Mouse (Mus musculus) neural tube, embryonic 15.5 days (tissue): Measurements from ENCODE around the gene 4930402H24Rik. TPM values are rescaled to one million over a fixed set of nuclear protein-coding genes. Genes with fewer than 3 reads are reported as not detected.

Experiments used
- ATAC-seq: fragments of 200-750 bp; cut with Nextera tagmentation; 2 replicates; pipeline ENCODE4 v1.8.0; 2017; ENCODE audit warnings: mild to moderate bottlenecking, moderate TSS enrichment, moderate library complexity; ENCODE audit not compliant: low FRiP score
- H3K27ac ChIP-seq: fragments of 300-500 bp; sonication (generic); replicated peaks from 2 replicates; pipeline ENCODE4 v1.5.1; 2015; ENCODE audit warnings: mild to moderate bottlenecking, inconsistent platforms
- H3K27me3 ChIP-seq: fragments of 300-500 bp; sonication (generic); replicated peaks from 2 replicates; pipeline ENCODE4 v1.6.1; 2015; ENCODE audit warnings: inconsistent platforms
- H3K36me3 ChIP-seq: fragments of 300-500 bp; sonication (generic); 2 replicates; pipeline ENCODE4 v1.6.1; 2015; ENCODE audit warnings: inconsistent platforms
- H3K4me1 ChIP-seq: fragments of 300-500 bp; sonication (generic); 2 replicates; pipeline ENCODE4 v1.6.1; 2015; ENCODE audit warnings: inconsistent platforms
- H3K4me2 ChIP-seq: fragments of 300-500 bp; sonication (generic); 2 replicates; pipeline ENCODE4 v1.6.1; 2015; ENCODE audit warnings: inconsistent platforms, mild to moderate bottlenecking, moderate library complexity
- H3K4me3 ChIP-seq: fragments of 300-500 bp; sonication (generic); replicated peaks from 2 replicates; pipeline ENCODE4 v1.5.1; 2015; ENCODE audit warnings: mild to moderate bottlenecking, inconsistent platforms
- H3K9ac ChIP-seq: fragments of 300-500 bp; sonication (generic); replicated peaks from 2 replicates; pipeline ENCODE4 v1.6.1; 2015; ENCODE audit warnings: mild to moderate bottlenecking, inconsistent platforms
- H3K9me3 ChIP-seq: fragments of 300-500 bp; sonication (generic); replicated peaks from 2 replicates; pipeline ENCODE4 v1.6.1; 2016; ENCODE audit warnings: inconsistent platforms
- WGBS: fragments of 180-500 bp; shearing (Covaris S2); methylation state at CpG from one replicate; pipeline ENCODE4 v1.1.7; 2015; ENCODE audit warnings: mixed read lengths; 5-methylcytosine and 5-hydroxymethylcytosine counted together
- polyA plus RNA-seq: library from polyadenylated mRNA; unstranded; fragments of >200 nt; fragmentation: Nextera tagmentation; extraction: Ambion mirVana; gene quantifications from 2 replicates; pipeline ENCODE4 v1.2.1, GENCODE M21; 2015

The 4930402H24Rik gene
- polyA plus RNA-seq, 1 experiment from 2014 or later: 85.3 TPM

DNA sequence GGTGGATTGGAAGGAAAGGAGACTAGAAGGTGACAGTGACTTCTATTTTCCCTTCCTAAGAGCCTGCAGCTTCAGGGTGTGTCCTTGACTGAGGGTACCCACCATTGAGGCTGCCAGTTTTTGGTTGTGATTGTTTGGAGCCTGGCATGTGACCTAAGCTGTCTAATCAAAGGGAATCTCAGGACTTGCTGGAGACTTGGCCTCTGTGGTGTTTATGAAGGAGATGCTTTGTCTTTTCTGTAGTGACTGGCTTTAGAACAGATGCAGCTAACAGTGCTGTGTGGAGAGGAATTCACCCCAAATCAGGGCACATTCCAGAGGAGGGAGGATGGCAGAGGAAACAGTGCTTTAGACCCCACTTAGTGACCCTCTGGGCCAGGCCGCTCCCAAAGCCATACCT, 8.7 kb upstream of the 4930402H24Rik start:
- H3K27me3 ChIP-seq: no peaks in the 10 kb centered on the region
- peaks cover 7% of the 10 kb centered on the region; the same call in 1 of the 2 replicates for H3K4me1 ChIP-seq
- no peak overlapping the region for H3K4me2 ChIP-seq
- H3K9ac ChIP-seq: no peak overlapping the region
- no peaks in the 10 kb centered on the region for H3K36me3 ChIP-seq
- H3K9me3 ChIP-seq: no peaks in the 10 kb centered on the region
- 76% methylated on average over 1 of the region's 1 CpGs for WGBS
- H3K27ac ChIP-seq: no peak overlapping the region
- H3K4me3 ChIP-seq: no peak overlapping the region
- ATAC-seq: no peak

DNA sequence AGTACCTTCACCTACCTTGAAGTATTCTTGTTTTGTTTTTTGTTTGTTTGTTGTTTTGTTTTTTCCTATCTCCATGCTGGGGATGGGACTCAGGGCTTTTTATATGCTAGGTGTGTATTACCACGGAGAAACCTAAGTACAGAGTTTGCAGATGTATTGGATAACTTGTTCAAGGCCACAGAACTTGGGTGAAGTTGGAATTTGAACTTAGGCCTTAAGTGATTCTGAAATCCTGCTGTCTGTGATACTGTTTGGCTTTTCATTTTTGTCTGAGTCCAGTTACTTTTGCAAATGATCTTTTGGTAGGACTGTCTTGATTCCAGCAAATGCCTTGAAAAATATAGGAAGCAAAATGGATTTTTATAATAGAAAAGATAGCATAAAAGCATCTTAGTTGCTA, 5.5 kb upstream of the 4930402H24Rik start:
- Histone ChIP-seq H3K27me3 (no peaks in the 10 kb centered on the region), H3K4me3 (no peak overlapping the region), H3K4me2 (no peak overlapping the region), H3K9ac (no peak overlapping the region), H3K36me3 (no peaks in the 10 kb centered on the region), H3K9me3 (no peaks in the 10 kb centered on the region), H3K4me1 (peaks cover 26% of the 10 kb centered on the region), H3K27ac (no peak overlapping the region)
- WGBS: 70% methylated on average over 1 of the region's 1 CpGs
- no peak for ATAC-seq

DNA sequence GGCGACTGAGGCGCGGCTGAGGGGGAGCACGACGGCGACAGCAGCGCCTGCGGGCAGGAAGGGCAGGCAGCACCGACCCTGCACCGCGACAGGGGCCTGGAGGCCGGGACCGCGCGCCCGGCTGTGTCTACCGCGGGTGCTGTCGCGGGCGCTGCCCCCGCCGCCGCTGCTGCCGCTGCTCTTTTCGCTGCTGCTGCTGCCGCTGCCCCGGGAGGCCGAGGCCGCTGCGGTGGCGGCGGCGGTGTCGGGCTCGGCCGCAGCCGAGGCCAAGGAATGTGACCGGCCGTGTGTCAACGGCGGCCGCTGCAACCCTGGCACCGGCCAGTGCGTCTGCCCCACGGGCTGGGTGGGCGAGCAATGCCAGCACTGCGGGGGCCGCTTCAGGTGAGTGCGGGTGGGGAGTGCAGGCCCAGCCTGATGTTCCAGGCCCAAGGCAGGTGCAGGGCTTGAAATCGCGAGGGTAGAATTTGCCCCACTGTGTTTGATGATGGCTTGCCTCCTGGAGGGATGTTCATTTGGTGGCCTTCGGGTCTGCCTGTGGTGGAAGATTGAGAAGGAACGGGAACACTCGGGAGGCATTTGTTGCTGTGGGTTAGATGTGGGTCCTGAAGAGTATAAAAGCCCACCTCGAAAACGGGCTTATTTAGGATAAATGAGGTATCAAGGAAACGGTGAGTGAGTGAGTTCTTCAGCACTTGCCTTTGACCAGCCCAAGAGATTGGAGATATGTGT, 544 bp upstream of the 4930402H24Rik start:
- ATAC-seq: peak; percentile 65
- H3K9me3 ChIP-seq: no peaks in the 10 kb centered on the region
- under 1% methylated on average over 43 of the region's 58 CpGs for WGBS

DNA sequence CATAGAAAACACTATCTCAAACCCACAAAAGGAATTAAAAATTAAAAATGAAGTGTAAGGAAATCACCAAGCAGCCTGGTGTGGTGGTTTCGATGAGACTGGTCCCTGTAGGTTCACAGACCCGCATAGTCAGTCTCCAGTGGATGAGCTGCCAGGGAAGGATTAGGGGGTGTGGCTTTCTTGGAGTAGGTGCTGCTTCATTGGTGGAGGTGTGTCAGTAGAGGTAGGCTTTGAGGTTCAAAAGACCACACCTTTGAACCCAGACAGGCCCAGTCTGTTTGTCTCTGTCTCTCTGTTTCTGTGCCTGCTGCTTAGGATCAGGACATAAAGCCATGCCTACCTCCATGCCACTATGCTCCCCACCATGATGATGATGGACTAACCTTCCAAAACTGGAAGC, 7.4 kb downstream of the 4930402H24Rik start:
- no peak overlapping the region for H3K4me2 ChIP-seq
- H3K27ac ChIP-seq: no peak overlapping the region

More for the DNA sequence above, 544 bp upstream of the 4930402H24Rik start:
- Histone ChIP-seq H3K27ac (peak overlapping the region; percentile 87), H3K36me3 (0 out of 2 replicates have a peak, but pooled peaks cover 6% of the 10 kb centered on the region), H3K4me1 (peaks cover 32% of the 10 kb centered on the region), H3K4me2 (peak overlapping the region; percentile 76), H3K27me3 (no peaks in the 10 kb centered on the region), H3K4me3 (peak overlapping the region; percentile 98), H3K9ac (peak overlapping the region; percentile 98)

DNA sequence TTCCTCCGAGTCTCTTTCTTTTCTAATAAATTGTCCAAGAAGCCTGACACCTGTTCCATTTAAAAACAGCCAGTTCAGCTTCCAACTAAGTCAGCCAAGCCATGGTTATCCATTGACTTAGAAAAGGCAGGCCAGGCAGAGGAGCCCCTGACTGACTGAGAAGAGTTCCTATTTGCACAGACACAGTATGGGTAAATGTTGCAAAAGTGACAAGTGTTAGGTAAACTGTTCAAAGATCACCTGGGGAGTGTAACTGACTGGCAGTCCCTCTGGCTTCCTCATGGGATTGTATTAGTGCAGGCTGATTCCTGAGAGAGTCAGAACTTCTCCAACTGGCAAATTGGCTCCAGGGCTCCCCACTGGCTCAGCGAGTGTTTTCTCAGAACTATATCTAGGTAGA, 8.3 kb downstream of the 4930402H24Rik start:
- no peaks in the 10 kb centered on the region for H3K36me3 ChIP-seq
- H3K4me3 ChIP-seq: no peak overlapping the region
- ATAC-seq: no peak
- no peaks in the 10 kb centered on the region for H3K27me3 ChIP-seq
- WGBS: 64% methylated on average over 2 of the region's 2 CpGs
- H3K9ac ChIP-seq: no peak overlapping the region
- peaks cover 14% of the 10 kb centered on the region for H3K4me1 ChIP-seq
- no peak overlapping the region for H3K4me2 ChIP-seq
- no peaks in the 10 kb centered on the region for H3K9me3 ChIP-seq
- H3K27ac ChIP-seq: no peak overlapping the region

More for the DNA sequence above, 7.4 kb downstream of the 4930402H24Rik start:
- no peak overlapping the region for H3K4me3 ChIP-seq
- no peaks in the 10 kb centered on the region for H3K9me3 ChIP-seq
- no peaks in the 10 kb centered on the region for H3K27me3 ChIP-seq
- 0 out of 2 replicates have a peak, but pooled peaks cover 4% of the 10 kb centered on the region for H3K36me3 ChIP-seq
- H3K9ac ChIP-seq: no peak overlapping the region
- 92% methylated on average over 2 of the region's 2 CpGs for WGBS
- no peak for ATAC-seq
- peaks cover 14% of the 10 kb centered on the region for H3K4me1 ChIP-seq

DNA sequence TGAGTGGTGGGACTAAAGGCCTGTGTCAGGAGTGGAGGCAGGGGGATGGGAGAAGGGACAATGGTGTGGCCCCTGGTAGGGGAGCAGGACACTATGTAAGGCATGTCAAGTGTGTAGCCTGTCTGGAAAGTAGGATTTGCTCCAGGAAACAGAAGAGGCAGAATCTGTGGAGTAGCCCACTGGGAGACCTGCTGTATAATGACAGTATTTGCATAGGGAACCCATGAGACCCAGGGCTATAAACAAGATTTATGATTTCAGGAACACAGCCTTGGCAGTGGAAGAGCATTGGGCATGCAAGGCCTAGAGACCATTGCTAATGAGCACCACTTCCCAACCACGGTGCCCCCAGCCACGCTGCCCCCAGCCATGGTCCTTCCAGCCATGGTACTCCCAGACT, 9.3 kb downstream of the 4930402H24Rik start:
- ATAC-seq: peak; percentile 59
- 27% methylated on average over 2 of the region's 2 CpGs for WGBS

DNA sequence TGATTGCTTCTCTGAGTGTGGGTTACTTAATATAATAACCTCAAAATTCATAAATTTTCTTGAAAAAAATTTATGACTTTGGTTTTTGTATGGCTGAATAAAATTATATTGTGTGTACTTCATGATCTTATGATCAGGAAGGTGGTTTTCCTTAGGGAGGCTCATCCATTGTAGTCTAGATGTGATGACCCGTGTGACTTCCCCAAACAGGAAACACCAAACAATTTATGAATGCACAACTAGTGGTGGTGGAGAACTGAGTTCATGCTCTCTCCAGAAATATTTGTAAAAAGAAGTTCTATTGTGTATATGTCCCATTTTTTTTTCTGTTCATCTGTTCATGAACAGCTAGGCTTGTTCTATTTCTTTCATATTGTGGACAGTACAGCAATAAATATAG, 18.8 kb downstream of the 4930402H24Rik start:
- WGBS: 84% methylated on average over 1 of the region's 1 CpGs
- Histone ChIP-seq H3K4me2 (no peak overlapping the region), H3K4me3 (no peak overlapping the region), H3K4me1 (no peaks in the 10 kb centered on the region), H3K27ac (no peak overlapping the region), H3K36me3 (peaks cover 7% of the 10 kb centered on the region), H3K9ac (no peak overlapping the region), H3K9me3 (no peaks in the 10 kb centered on the region), H3K27me3 (no peaks in the 10 kb centered on the region)
- ATAC-seq: no peak

More for the DNA sequence above, 9.3 kb downstream of the 4930402H24Rik start:
- Histone ChIP-seq H3K9ac (no peak overlapping the region), H3K4me1 (peaks cover 14% of the 10 kb centered on the region), H3K27ac (no peak overlapping the region), H3K27me3 (no peaks in the 10 kb centered on the region), H3K4me2 (no peak overlapping the region), H3K4me3 (no peak overlapping the region), H3K9me3 (no peaks in the 10 kb centered on the region), H3K36me3 (no peaks in the 10 kb centered on the region)

DNA sequence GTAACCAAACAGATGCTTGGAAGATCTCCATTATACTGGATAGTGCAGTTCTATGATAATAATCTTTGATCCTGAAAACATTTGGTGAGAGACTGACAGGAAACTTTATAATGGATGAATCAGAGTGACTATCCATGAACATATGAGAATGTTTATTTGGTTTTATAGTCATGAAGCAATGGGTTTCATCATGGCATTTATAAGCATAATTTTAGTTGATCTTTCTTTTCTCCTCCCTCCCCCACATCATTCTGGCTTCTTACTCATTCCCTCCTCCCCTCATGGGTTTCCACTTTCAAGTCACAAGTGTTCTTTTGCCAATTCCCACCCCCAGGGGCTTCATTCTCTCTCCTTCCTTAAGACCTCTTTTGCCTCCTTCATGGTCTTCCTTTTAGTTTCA, 19.2 kb downstream of the 4930402H24Rik start:
- H3K36me3 ChIP-seq: peaks cover 7% of the 10 kb centered on the region
- no peak overlapping the region for H3K9ac ChIP-seq
- no peak overlapping the region for H3K27ac ChIP-seq
- ATAC-seq: no peak
- H3K4me2 ChIP-seq: no peak overlapping the region
- H3K4me3 ChIP-seq: no peak overlapping the region
- H3K27me3 ChIP-seq: no peaks in the 10 kb centered on the region
- no peaks in the 10 kb centered on the region for H3K9me3 ChIP-seq
- no peaks in the 10 kb centered on the region for H3K4me1 ChIP-seq

DNA sequence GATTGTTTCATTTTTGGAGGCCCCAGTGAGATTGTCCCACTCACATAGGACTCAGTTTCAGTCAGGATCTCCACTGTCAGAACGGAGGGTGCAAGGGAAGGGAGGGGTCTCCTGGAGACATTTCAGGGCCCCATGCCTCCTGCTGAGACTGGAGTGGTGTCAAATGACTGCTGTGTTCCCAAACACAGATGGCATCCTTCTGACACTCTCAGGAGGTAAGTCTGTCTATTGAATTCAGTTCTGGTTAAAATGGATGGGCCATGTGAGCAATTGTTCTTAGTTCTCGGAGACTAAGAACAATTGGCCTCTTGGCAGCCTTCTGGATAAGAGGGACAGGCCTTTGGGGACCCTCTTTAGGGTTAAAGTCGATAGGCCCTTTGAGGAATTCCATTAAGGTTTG, 28.8 kb downstream of the 4930402H24Rik start:
- WGBS: 56% methylated on average over 3 of the region's 3 CpGs
- no peak for ATAC-seq
- no peak overlapping the region for H3K9ac ChIP-seq
- no peaks in the 10 kb centered on the region for H3K9me3 ChIP-seq
- peaks cover 7% of the 10 kb centered on the region; the same call in 1 of the 2 replicates for H3K36me3 ChIP-seq
- no peak overlapping the region for H3K27ac ChIP-seq
- no peaks in the 10 kb centered on the region for H3K4me1 ChIP-seq
- H3K4me2 ChIP-seq: no peak overlapping the region
- H3K27me3 ChIP-seq: no peaks in the 10 kb centered on the region
- H3K4me3 ChIP-seq: no peak overlapping the region

DNA sequence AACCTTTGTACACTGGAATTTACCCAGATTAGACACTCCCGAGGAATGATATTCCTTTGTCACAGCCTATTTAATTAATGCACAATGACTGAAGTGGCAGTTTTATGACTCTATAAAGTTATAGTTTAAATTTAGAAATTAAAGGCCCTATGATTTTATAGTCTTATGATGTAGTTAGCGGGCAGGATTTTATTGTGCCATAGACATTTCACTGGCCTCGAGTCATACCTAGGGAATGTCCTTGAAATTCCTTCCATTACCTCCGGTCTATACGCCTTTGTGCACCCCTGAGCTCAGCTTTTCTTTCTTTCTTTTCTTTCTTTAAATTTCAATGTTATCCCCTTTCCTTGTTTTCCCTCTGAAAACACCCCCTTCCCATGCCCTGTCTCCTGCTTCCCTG, 35.3 kb downstream of the 4930402H24Rik start:
- no peak for ATAC-seq
- no peak overlapping the region for H3K4me3 ChIP-seq
- no peaks in the 10 kb centered on the region for H3K4me1 ChIP-seq
- no peak overlapping the region for H3K9ac ChIP-seq
- WGBS: 71% methylated on average over 5 of the region's 5 CpGs
- no peaks in the 10 kb centered on the region for H3K9me3 ChIP-seq
- H3K27ac ChIP-seq: no peak overlapping the region
- H3K27me3 ChIP-seq: no peaks in the 10 kb centered on the region
- H3K36me3 ChIP-seq: no peaks in the 10 kb centered on the region
- H3K4me2 ChIP-seq: no peak overlapping the region

DNA sequence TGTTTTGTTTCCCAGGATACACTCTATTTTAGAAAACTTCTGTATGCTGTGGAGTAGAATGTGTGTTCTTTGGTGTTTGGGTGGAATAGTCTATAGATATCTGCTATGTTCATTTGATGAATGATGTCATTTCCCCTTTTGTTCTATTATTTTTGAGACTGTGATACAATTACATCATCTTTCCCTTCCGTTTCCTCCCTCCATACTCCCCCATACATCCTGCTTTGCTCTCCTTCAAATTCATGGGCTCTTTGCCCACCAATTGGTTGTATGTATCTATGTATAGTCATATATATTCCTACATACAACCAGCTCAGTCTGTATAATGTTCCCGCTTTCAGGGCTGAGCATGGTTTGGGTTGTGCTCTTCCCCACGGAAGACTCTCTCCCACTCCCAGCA, 44.1 kb downstream of the 4930402H24Rik start:
- Histone ChIP-seq H3K4me2 (no peak overlapping the region), H3K4me1 (no peaks in the 10 kb centered on the region), H3K9me3 (no peaks in the 10 kb centered on the region), H3K9ac (no peak overlapping the region), H3K27ac (no peak overlapping the region), H3K4me3 (no peak overlapping the region), H3K27me3 (no peaks in the 10 kb centered on the region), H3K36me3 (no peaks in the 10 kb centered on the region)
- ATAC-seq: no peak
- 85% methylated on average over 3 of the region's 3 CpGs for WGBS

DNA sequence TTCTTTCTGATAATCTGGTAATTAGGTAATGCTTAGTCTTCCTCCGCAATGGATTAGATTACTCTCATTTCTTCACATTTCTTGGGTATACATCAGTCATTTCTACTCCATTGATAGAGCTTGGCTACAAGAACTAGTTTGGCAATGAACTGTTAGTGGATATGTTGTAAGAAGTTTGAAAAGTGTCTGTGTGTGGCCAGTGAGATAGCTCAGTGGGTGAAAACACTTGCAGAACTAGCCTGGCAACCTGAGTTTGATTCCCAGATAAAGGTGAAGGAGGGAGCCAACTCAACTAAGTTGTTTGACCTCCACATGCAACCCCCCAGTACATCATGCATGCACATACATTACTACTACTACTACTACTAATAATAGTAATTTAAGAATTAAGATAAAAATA, 53.2 kb downstream of the 4930402H24Rik start:
- H3K9me3 ChIP-seq: no peaks in the 10 kb centered on the region
- no peaks in the 10 kb centered on the region for H3K36me3 ChIP-seq
- no peak overlapping the region for H3K9ac ChIP-seq
- no peak overlapping the region for H3K4me2 ChIP-seq
- WGBS: 100% methylated on average over 1 of the region's 1 CpGs
- no peak overlapping the region for H3K27ac ChIP-seq
- no peak overlapping the region for H3K4me3 ChIP-seq
- no peaks in the 10 kb centered on the region for H3K4me1 ChIP-seq
- no peak for ATAC-seq
- no peaks in the 10 kb centered on the region for H3K27me3 ChIP-seq
